In genomic region chr3:117359686-117360521, GRCm38 (mm10) we compare ENCODE assay signal across 8 mouse cellular contexts. TPM values are rescaled to one million over a fixed set of nuclear protein-coding genes. Genes with fewer than 3 reads are reported as not detected.
A peak's percentile ranks its signal among the peaks of the same experiment; 100 is the strongest.
DNase-seq lines count a peak whose midpoint lies in the region; ATAC-seq lines count a peak whose summit lies in the region.

No protein-coding gene starts in this region.

- H3K27ac ChIP-seq in embryonic facial prominence, embryonic 11.5 days (replicated peaks; ENCODE audit: low read depth, low read length), result no peak overlapping the region
- no peak overlapping the region; the same call in 1 of the 2 replicates for H3K27ac ChIP-seq in heart, embryonic 16.5 days (ENCODE audit: low read length)
- H3K27ac ChIP-seq in liver, embryonic 13.5 days, result no peak overlapping the region

- H3K4me2 ChIP-seq in embryonic facial prominence, embryonic 11.5 days (ENCODE audit: low read depth, low read length), result peak overlapping the region; percentile 70
- H3K4me2 ChIP-seq in heart, embryonic 16.5 days (ENCODE audit: low read depth, low read length), result peak overlapping the region; percentile 92
- H3K4me2 ChIP-seq in liver, embryonic 13.5 days, result peak overlapping the region; percentile 58

- peak; percentile 11 for DNase-seq in 3134 (ENCODE audit: extremely low read depth, insufficient read length, low spot score)
- DNase-seq in adrenal gland, postnatal 10 days, result peak; percentile 77
- DNase-seq in embryonic facial prominence, embryonic 11.5 days (ENCODE audit: low spot score), result peak; percentile 64
- peak; percentile 63 to 81 for DNase-seq in kidney, postnatal 25 days
- DNase-seq in liver, embryonic 13.5 days, result no peak
- peak; percentile 22 for DNase-seq in ovary, postnatal 14 days (ENCODE audit: low spot score)
- no peak for DNase-seq in spleen, adult 18-20 months

- H3K36me3 ChIP-seq in embryonic facial prominence, embryonic 11.5 days (replicated peaks; ENCODE audit: control insufficient read depth, insufficient read depth, low read depth, low read length), result no peaks in the 10 kb centered on the region
- no peaks in the 10 kb centered on the region for H3K36me3 ChIP-seq in heart, embryonic 16.5 days (ENCODE audit: control insufficient read depth, insufficient read depth)
- no peaks in the 10 kb centered on the region for H3K36me3 ChIP-seq in liver, embryonic 13.5 days

- peak overlapping the region; percentile 55 for H3K9ac ChIP-seq in embryonic facial prominence, embryonic 11.5 days (replicated peaks; ENCODE audit: low read length)
- peak overlapping the region; percentile 62 for H3K9ac ChIP-seq in heart, embryonic 16.5 days (ENCODE audit: low read length)
- no peak overlapping the region for H3K9ac ChIP-seq in liver, embryonic 13.5 days

- WGBS in embryonic facial prominence, embryonic 11.5 days, result 3% methylated on average over 45 of the region's 46 CpGs
- WGBS in heart, embryonic 16.5 days, result 2% methylated on average over 46 of the region's 46 CpGs
- WGBS in liver, embryonic 13.5 days (ENCODE audit: insufficient replicate concordance), result 2% methylated on average over 45 of the region's 46 CpGs

- H3K4me3 ChIP-seq in embryonic facial prominence, embryonic 11.5 days (ENCODE audit: low read depth, low read length), result peak overlapping the region; percentile 40
- peak overlapping the region; percentile 65 for H3K4me3 ChIP-seq in heart, embryonic 16.5 days (ENCODE audit: low read length)
- H3K4me3 ChIP-seq in liver, embryonic 13.5 days (replicated peaks), result peak overlapping the region; percentile 42

- H3K27me3 ChIP-seq in embryonic facial prominence, embryonic 11.5 days (ENCODE audit: control insufficient read depth, insufficient read depth, low read length), result no peaks in the 10 kb centered on the region
- peaks cover 3% of the 10 kb centered on the region; the same call in 1 of the 2 replicates for H3K27me3 ChIP-seq in heart, embryonic 16.5 days (ENCODE audit: control insufficient read depth, insufficient read depth, low read length)
- peaks cover 19% of the 10 kb centered on the region for H3K27me3 ChIP-seq in liver, embryonic 13.5 days

- no peaks in the 10 kb centered on the region for H3K9me3 ChIP-seq in embryonic facial prominence, embryonic 11.5 days (replicated peaks; ENCODE audit: control insufficient read depth, low read length)
- no peaks in the 10 kb centered on the region for H3K9me3 ChIP-seq in heart, embryonic 16.5 days (replicated peaks; ENCODE audit: control insufficient read depth, low read length)
- no peaks in the 10 kb centered on the region for H3K9me3 ChIP-seq in liver, embryonic 13.5 days (replicated peaks)

- no peaks in the 10 kb centered on the region for H3K4me1 ChIP-seq in embryonic facial prominence, embryonic 11.5 days (ENCODE audit: control insufficient read depth, insufficient read depth, low read length)
- no peaks in the 10 kb centered on the region for H3K4me1 ChIP-seq in heart, embryonic 16.5 days (ENCODE audit: control insufficient read depth, insufficient read depth, low read length)
- H3K4me1 ChIP-seq in liver, embryonic 13.5 days (replicated peaks), result no peaks in the 10 kb centered on the region

- peak; percentile 78 for ATAC-seq in embryonic facial prominence, embryonic 11.5 days (replicated peaks; ENCODE audit: insufficient number of reproducible peaks, low FRiP score, low TSS enrichment, low read depth)
- ATAC-seq in heart, embryonic 16.5 days (replicated peaks; ENCODE audit: extremely low read depth, insufficient read depth, low FRiP score), result peak; percentile 49
- no peak for ATAC-seq in liver, embryonic 13.5 days (ENCODE audit: low read depth)

RNA-seq across cellular contexts. Expression of gene Plppr4, which starts 0.8 kb away (rescaled TPM):
- total RNA-seq in adrenal gland, postnatal 10 days (2021), result 1 to 10 TPM; 2.8 to 3.0 TPM
- polyA plus RNA-seq in embryonic facial prominence, embryonic 11.5 days (2014; fragmentation: Nextera tagmentation; extraction: Ambion mirVana), result 0.35 and 0.52 TPM in 2 replicates
- 0.43 and 0.57 TPM in 2 replicates for polyA plus RNA-seq in heart, embryonic 16.5 days (2015; fragmentation: Nextera tagmentation; extraction: Ambion mirVana)
- polyA plus RNA-seq in liver, embryonic 13.5 days (2015; fragmentation: Nextera tagmentation; extraction: Ambion mirVana), result 0.08 TPM in 1 of 2 replicates, not detected in the other

Comparison
In these comparisons a context has a peak if more than half of its experiments do, and no peak if none do; other contexts are left out.
1. DNase-seq: peak in 3134 (single experiment), adrenal gland, postnatal 10 days (single experiment), embryonic facial prominence, embryonic 11.5 days (single experiment), kidney, postnatal 25 days (2 of 2) and ovary, postnatal 14 days (single experiment); none in liver, embryonic 13.5 days (single experiment) and spleen, adult 18-20 months (0 of 2).
2. Peak in every context shown above with its lines, with median percentiles within 50 percentile points of each other: H3K4me2 ChIP-seq and H3K4me3 ChIP-seq.